Mouse (Mus musculus): ENCODE results near the gene Arid3a. TPM values are rescaled to one million over a fixed set of nuclear protein-coding genes. Genes with fewer than 3 reads are reported as not detected.

Arid3a gene
- polyA plus RNA-seq (2017; shearing (Covaris generic)), result 1 to 10 TPM; 6.9 to 8.9 TPM

GRCm38 (mm10) chr10:79926491-79927323, at the start of gene Arid3a:
Gene Arid3a, plus strand, starts transcription at chr10:79927043.

GRCm38 (mm10) chr10:79886054-79886453, 40.8 kb upstream of the Arid3a start, which contains the start of gene Elane:
Gene Elane, plus strand, starts transcription at chr10:79886247.

GRCm38 (mm10) chr10:79890670-79891069, 36.2 kb upstream of the Arid3a start, which contains the start of gene Cfd:
Gene Cfd, plus strand, starts transcription at chr10:79890853.

GRCm38 (mm10) chr10:79908167-79909091, 18.4 kb upstream of the Arid3a start, which contains the start of gene Med16:
Gene Med16, minus strand, starts transcription at chr10:79908923.

DNA sequence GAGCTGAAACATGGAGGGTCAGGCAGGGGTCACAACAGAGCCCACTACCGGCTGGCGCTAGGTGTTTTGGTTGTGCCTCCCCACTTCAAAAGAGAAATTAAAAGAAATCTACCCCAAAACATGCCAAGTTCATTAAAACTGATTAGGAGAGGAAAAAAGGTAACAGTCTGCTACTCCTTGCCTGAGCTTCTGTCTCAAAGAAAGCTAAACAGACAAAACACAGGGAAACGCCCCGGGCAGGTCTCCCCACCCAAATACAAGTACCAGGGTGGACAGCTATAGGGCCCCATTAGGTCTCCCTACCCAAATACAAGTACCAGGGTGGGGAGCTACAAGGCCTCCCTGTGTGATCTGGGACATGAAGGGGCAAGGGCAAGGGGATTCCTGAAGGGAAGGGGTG, 16.3 kb upstream of the Arid3a start, which contains the start of gene Gm26602:
Gene Gm26602, plus strand, starts transcription at position 301 of the 400 bp plus-strand sequence.

GRCm38 (mm10) chr10:79916808-79917531, 9.9 kb upstream of the Arid3a start, which contains the start of gene Kiss1r:
Gene Kiss1r, plus strand, starts transcription at chr10:79916971.

DNA sequence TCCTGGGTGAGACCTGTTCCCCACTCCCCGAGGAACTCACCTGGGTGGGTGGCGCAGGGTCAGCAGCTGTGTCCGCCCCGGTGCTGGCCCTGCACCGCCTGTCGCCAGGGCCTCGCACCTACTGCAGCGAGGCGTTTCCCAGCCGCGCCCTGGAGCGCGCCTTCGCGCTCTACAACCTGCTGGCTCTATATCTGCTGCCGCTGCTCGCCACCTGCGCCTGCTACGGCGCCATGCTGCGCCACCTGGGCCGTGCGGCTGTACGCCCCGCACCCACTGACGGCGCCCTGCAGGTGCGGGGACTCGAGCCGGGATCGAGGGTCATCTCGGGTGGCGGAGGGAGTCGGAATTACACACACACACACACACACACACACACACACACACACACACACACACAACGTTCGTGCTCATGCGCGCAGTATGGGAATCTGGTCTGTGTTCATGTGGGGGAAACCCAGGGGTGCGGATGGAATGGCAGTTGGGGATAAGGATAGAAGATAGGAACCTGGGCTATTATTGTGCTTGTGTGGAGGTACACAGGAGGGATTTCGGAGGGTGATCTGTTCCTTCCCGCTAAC, 5.8 kb upstream of the Arid3a start, which contains the start of gene R3hdm4:
Gene R3hdm4, minus strand, starts transcription at position 251 of the 578 bp plus-strand sequence.

DNA sequence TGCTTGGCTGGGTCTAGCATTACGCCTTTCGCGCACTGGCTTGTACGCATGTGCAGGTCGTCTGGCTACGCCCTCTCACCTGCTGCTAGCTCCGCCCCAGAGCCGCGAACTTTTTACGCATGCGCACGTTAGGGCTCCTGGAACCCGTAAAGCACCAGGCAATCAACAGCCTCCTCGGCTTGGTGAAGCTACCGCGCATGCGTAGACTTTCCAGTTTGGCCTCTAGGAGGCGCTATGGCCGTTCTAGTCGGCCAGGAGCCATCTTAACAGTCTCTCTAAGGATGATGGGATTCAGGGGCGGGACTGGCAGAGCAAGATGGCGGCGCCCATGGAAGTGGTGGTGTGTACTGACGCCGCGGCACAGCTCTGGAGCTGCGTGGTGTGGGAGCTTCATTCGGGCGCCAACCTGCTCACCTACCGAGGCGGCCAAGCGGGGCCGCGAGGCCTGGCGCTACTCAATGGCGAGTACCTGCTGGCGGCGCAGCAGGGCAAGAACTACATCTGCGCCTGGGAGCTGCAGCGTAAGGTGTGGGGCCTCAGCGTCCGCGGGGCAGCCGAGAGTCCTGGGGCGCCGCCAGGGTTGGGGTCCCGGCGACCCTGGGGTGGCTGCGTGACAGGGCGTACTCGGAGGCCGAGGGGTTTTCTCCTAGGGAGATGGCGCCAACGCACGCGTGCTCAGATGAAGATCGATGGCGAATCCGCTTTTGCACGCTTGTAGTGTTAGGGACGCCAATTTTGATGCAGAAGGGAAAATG, 33.2 kb downstream of the Arid3a start, which contains the start of gene Wdr18:
Gene Wdr18, plus strand, starts transcription at position 306 of the 755 bp plus-strand sequence.

GRCm38 (mm10) chr10:79970415-79971182, 43.8 kb downstream of the Arid3a start, which contains the start of gene Grin3b:
Gene Grin3b, plus strand, starts transcription at chr10:79970715.

GRCm38 (mm10) chr10:79984195-79984816, 57.5 kb downstream of the Arid3a start, which contains the start of gene Tmem259:
Gene Tmem259, minus strand, starts transcription at chr10:79984330.

DNA sequence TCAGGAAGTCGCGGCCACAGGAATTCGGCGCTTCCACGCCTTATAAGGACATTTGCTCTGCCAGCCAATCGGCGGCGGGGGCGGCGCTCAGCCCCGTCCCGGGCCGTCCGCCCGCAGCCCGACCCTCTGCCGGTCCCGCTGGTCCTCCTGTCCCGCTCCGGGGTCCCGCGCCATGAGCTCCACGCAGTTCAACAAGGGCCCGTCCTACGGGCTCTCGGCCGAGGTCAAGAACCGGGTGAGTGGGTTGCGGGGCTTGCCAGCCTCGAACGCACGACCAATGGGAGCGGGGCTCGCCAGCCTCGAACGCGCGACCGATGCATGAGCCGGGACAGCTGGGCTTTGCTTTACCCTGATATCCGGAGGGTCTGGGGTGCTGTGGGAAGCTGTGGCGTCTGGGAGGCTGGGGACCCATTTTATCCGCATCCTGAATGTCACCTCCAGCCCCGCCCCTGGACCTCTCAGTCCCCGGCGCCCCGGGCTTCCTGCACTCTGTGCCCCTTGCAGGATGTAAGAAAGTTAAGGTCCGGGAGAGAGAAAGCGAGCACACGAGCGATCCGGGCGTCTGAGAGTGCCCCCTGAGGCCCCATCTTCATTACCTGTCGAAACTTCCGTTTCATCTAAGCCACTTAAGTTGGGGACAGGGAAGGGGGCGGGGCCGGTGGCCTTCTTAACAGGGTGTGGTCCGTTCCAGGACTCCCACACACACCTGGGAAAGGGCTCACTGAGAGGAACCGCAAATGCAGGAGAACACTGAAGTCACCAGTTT, 61.8 kb downstream of the Arid3a start, which contains the start of gene Cnn2:
Gene Cnn2, plus strand, starts transcription at position 79 of the 766 bp plus-strand sequence.

DNA sequence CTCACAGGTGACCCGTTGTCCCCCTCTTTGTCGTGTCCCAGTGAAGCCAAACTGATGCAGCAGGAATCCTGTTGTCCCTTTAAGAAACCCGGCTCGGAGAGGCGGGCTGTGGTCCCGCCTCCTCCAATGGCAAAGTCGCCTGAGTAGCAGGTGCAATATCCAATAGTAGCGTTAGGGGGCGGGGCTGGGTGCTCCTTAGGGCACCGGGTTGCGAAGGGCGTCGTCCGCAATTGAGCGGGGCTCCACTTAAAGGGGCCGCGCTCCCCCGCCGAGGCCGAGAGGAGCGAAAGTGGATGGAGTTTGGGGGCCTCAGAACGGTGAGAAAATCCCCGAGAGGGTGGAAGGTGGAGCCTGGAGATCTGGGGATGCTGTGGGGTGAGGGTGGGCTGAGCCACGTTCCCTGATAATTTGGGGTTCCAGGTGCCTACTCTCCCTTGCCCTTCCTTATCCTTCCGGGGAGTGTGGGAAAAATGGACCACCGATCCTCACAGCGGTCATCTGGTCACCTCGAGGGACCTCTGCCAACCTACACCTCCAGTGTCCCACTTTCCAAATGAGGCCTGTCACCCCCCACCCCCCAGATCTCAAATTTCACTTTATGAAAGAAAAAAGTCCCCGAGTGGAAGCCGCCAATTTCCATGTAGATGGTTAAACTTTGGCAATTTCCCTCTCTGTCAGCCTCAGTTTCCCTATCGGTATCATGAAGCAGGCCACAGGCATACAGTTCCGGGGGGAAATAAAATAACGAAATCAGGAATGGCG, 69.6 kb downstream of the Arid3a start, which contains the start of gene Abca7:
Gene Abca7, plus strand, starts transcription at position 223 of the 762 bp plus-strand sequence.

Other genes starting within 250 kb of the Arid3a start
- gene Cdc34, start 244.8 kb upstream of the Arid3a start, polyA plus RNA-seq (2017; shearing (Covaris generic)), result 10 to 100 TPM; 87.7 to 88.0 TPM
- 1 to 10 TPM; 1.1 to 3.0 TPM for gene Gzmm, start 238.0 kb upstream of the Arid3a start, polyA plus RNA-seq (2017; shearing (Covaris generic))
- gene Bsg, start 222.6 kb upstream of the Arid3a start, polyA plus RNA-seq (2017; shearing (Covaris generic)), result 100 to 1,000 TPM; 235 to 253 TPM
- under 1 TPM in 1 of 2 experiments, not detected in 1; 0.13 TPM for gene Hcn2, start 210.4 kb upstream of the Arid3a start, polyA plus RNA-seq (2017; shearing (Covaris generic))
- 10 to 100 TPM; 41.3 to 47.1 TPM for gene Polrmt, start 180.5 kb upstream of the Arid3a start, polyA plus RNA-seq (2017; shearing (Covaris generic))
- under 1 TPM; 0.12 to 0.55 TPM for gene Fgf22, start 172.0 kb upstream of the Arid3a start, polyA plus RNA-seq (2017; shearing (Covaris generic))
- gene Rnf126, start 160.1 kb upstream of the Arid3a start, polyA plus RNA-seq (2017; shearing (Covaris generic)), result 10 to 100 TPM; 47.4 to 52.3 TPM
- gene Fstl3, start 149.8 kb upstream of the Arid3a start, polyA plus RNA-seq (2017; shearing (Covaris generic)), result under 1 TPM; 0.13 to 0.51 TPM
- gene Prss57, start 136.1 kb upstream of the Arid3a start, polyA plus RNA-seq (2017; shearing (Covaris generic)), result not detected
- 1 to 10 TPM in 1 of 2 experiments, under 1 TPM in 1; 0.76 to 4.9 TPM for gene Palm, start 133.5 kb upstream of the Arid3a start, polyA plus RNA-seq (2017; shearing (Covaris generic))
- gene Misp, start 106.1 kb upstream of the Arid3a start, polyA plus RNA-seq (2017; shearing (Covaris generic)), result 1 to 10 TPM in 1 of 2 experiments, not detected in 1; 2.1 TPM
- 100 to 1,000 TPM; 239 to 286 TPM for gene Ptbp1, start 72.6 kb upstream of the Arid3a start, polyA plus RNA-seq (2017; shearing (Covaris generic))
- under 1 TPM in 1 of 2 experiments, not detected in 1; 0.34 TPM for gene Prtn3, start 52.6 kb upstream of the Arid3a start, polyA plus RNA-seq (2017; shearing (Covaris generic))
- gene Plppr3, start 52.4 kb upstream of the Arid3a start, polyA plus RNA-seq (2017; shearing (Covaris generic)), result 1 to 10 TPM; 2.7 to 4.4 TPM
- not detected for gene Elane, start 40.8 kb upstream of the Arid3a start, polyA plus RNA-seq (2017; shearing (Covaris generic))
- not detected for gene Cfd, start 36.2 kb upstream of the Arid3a start, polyA plus RNA-seq (2017; shearing (Covaris generic))
- 10 to 100 TPM; 30.5 to 30.7 TPM for gene Med16, start 18.1 kb upstream of the Arid3a start, polyA plus RNA-seq (2017; shearing (Covaris generic))
- gene Gm26602, start 16.2 kb upstream of the Arid3a start, polyA plus RNA-seq (2017; shearing (Covaris generic)), result 10 to 100 TPM; 10.9 to 15.4 TPM
- gene Kiss1r, start 10.1 kb upstream of the Arid3a start, polyA plus RNA-seq (2017; shearing (Covaris generic)), result under 1 TPM; 0.09 to 0.57 TPM
- gene R3hdm4, start 5.8 kb upstream of the Arid3a start, polyA plus RNA-seq (2017; shearing (Covaris generic)), result 100 to 1,000 TPM; 160 to 181 TPM
- gene Wdr18, start 33.1 kb downstream of the Arid3a start, polyA plus RNA-seq (2017; shearing (Covaris generic)), result 10 to 100 TPM; 63.3 to 64.9 TPM
- gene Grin3b, start 43.7 kb downstream of the Arid3a start, polyA plus RNA-seq (2017; shearing (Covaris generic)), result under 1 TPM; 0.10 to 0.83 TPM
- gene Tmem259, start 57.3 kb downstream of the Arid3a start, polyA plus RNA-seq (2017; shearing (Covaris generic)), result 10 to 100 TPM; 22.6 to 30.0 TPM
- 100 to 1,000 TPM; 843 to 967 TPM for gene Cnn2, start 61.5 kb downstream of the Arid3a start, polyA plus RNA-seq (2017; shearing (Covaris generic))
- 10 to 100 TPM; 49.6 to 55.9 TPM for gene Abca7, start 69.5 kb downstream of the Arid3a start, polyA plus RNA-seq (2017; shearing (Covaris generic))
- 100 to 1,000 TPM; 728 to 884 TPM for gene Arhgap45, start 89.6 kb downstream of the Arid3a start, polyA plus RNA-seq (2017; shearing (Covaris generic))
- gene Polr2e, start 112.8 kb downstream of the Arid3a start, polyA plus RNA-seq (2017; shearing (Covaris generic)), result 100 to 1,000 TPM; 196 TPM
- 100 to 1,000 TPM; 386 to 437 TPM for gene Gpx4, start 120.1 kb downstream of the Arid3a start, polyA plus RNA-seq (2017; shearing (Covaris generic))
- 10 to 100 TPM; 60.6 to 60.7 TPM for gene Sbno2, start 178.5 kb downstream of the Arid3a start, polyA plus RNA-seq (2017; shearing (Covaris generic))
- 10 to 100 TPM; 27.4 to 49.1 TPM for gene Stk11, start 188.8 kb downstream of the Arid3a start, polyA plus RNA-seq (2017; shearing (Covaris generic))
- gene Atp5d, start 211.6 kb downstream of the Arid3a start, polyA plus RNA-seq (2017; shearing (Covaris generic)), result 100 to 1,000 TPM; 349 to 389 TPM
- gene Cbarp, start 213.8 kb downstream of the Arid3a start, polyA plus RNA-seq (2017; shearing (Covaris generic)), result 1 to 10 TPM; 2.3 to 2.4 TPM
- 1 to 10 TPM; 5.0 to 9.6 TPM for gene Midn, start 221.2 kb downstream of the Arid3a start, polyA plus RNA-seq (2017; shearing (Covaris generic))
- gene Cirbp, start 238.9 kb downstream of the Arid3a start, polyA plus RNA-seq (2017; shearing (Covaris generic)), result 100 to 1,000 TPM; 177 to 200 TPM
- gene 1600002K03Rik, start 245.9 kb downstream of the Arid3a start, polyA plus RNA-seq (2017; shearing (Covaris generic)), result 10 to 100 TPM; 21.4 to 25.0 TPM